Mouse (Mus musculus) ovary, postnatal 10 days (tissue): ENCODE measurements around the gene Crlf2.

ENCODE experiments used
- DNase-seq: peaks from one replicate; pipeline ENCODE4 v3.0.0; 2022; ENCODE audit warnings: low spot score

Gene Crlf2

GRCm38 (mm10) chr5:109547112-109547511 lies 11.7 kb downstream of the Crlf2 start:
- no peak for DNase-seq

- DNase-seq = no peak
Observed at GRCm38 (mm10) chr5:109509679-109510078, 49.1 kb downstream of the Crlf2 start.

GRCm38 (mm10) chr5:109506729-109507128 lies 52.1 kb downstream of the Crlf2 start:
- no peak for DNase-seq
